Mouse (Mus musculus) midbrain, embryonic 13.5 days (tissue): ENCODE results near the gene Trp53. TPM values are rescaled to one million over a fixed set of nuclear protein-coding genes. Genes with fewer than 3 reads are reported as not detected.
"Not testable (repeated sequence)": the region's sequence is repeated elsewhere in the genome, so short reads cannot be mapped to it uniquely, and the experiment has no call there.

Experiments used
- ATAC-seq: fragments of 200-750 bp; cut with Nextera tagmentation; 2 replicates; pipeline ENCODE4 v1.8.0; 2017; ENCODE audit warnings: mild to moderate bottlenecking, moderate TSS enrichment, moderate library complexity
- H3K27ac ChIP-seq: fragments of 300-500 bp; sonication (generic); 2 replicates; pipeline ENCODE4 v1.5.1; 2015; ENCODE audit warnings: inconsistent platforms, mild to moderate bottlenecking, moderate library complexity
- H3K27me3 ChIP-seq: fragments of 300-500 bp; sonication (generic); 2 replicates; pipeline ENCODE4 v1.6.1; 2015; ENCODE audit warnings: mild to moderate bottlenecking, inconsistent platforms
- H3K36me3 ChIP-seq: fragments of 300-500 bp; sonication (generic); 2 replicates; pipeline ENCODE4 v1.6.1; 2015; ENCODE audit warnings: mild to moderate bottlenecking, inconsistent platforms
- H3K4me1 ChIP-seq: fragments of 300-500 bp; sonication (generic); replicated peaks from 2 replicates; pipeline ENCODE4 v1.6.1; 2015; ENCODE audit warnings: inconsistent platforms
- H3K4me2 ChIP-seq: fragments of 300-500 bp; sonication (generic); replicated peaks from 2 replicates; pipeline ENCODE4 v1.6.1; 2015; ENCODE audit warnings: moderate library complexity, mild to moderate bottlenecking, inconsistent platforms
- H3K4me3 ChIP-seq: fragments of 300-500 bp; sonication (generic); replicated peaks from 2 replicates; pipeline ENCODE4 v1.5.1; 2015; ENCODE audit warnings: mild to moderate bottlenecking, inconsistent platforms
- H3K9ac ChIP-seq: fragments of 300-500 bp; sonication (generic); replicated peaks from 2 replicates; pipeline ENCODE4 v1.6.1; 2015; ENCODE audit warnings: mild to moderate bottlenecking, inconsistent platforms
- H3K9me3 ChIP-seq: fragments of 300-500 bp; sonication (generic); 2 replicates; pipeline ENCODE4 v1.6.1; 2016; ENCODE audit warnings: mild to moderate bottlenecking, inconsistent platforms
- WGBS: fragments of 180-500 bp; shearing (Covaris S2); methylation state at CpG from one replicate; pipeline ENCODE4 v1.1.7; 2015; 5-methylcytosine and 5-hydroxymethylcytosine counted together
- polyA plus RNA-seq: library from polyadenylated mRNA; unstranded; fragments of >200 nt; fragmentation: Nextera tagmentation; extraction: Ambion mirVana; gene quantifications from 2 replicates; pipeline ENCODE4 v1.2.1, GENCODE M21; 2015

Trp53 gene
- polyA plus RNA-seq, 1 experiment from 2014 or later = 93.4 TPM

DNA sequence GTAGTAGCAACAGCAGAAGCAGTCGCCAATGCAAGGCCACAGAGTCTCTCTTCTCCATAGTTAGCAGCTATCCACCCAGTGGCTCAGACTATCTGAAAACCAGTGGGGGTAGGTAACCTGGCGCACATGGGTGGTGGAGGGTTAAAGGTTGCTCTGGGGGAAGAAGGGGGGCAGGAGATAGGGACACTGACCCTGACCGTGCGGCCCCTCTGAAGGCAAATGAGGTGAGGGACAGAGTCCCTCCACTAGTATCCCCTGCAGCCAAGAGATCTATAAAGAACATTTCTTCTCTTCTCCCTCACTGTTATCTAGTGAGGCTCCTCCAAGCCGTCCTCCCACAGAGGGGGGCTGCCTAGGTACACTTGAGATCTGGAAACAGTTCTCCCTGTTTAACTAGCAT is 37.6 kb downstream of the Trp53 start, which contains the start of gene Shbg:
TSS of gene Shbg (minus strand) at position 101 of the 400 bp plus-strand sequence.
- peak within 1 kb of the TSS; percentile 3 for H3K9ac ChIP-seq
- no peaks in the 10 kb centered on the region for H3K9me3 ChIP-seq
- H3K27me3 ChIP-seq = no peaks in the 10 kb centered on the region
- no peak for ATAC-seq
- H3K36me3 ChIP-seq = no peaks in the 10 kb centered on the region
- no peak within 1 kb of the TSS for H3K4me3 ChIP-seq
- peaks cover 18% of the 10 kb centered on the region for H3K4me1 ChIP-seq
- H3K4me2 ChIP-seq = no peak within 1 kb of the TSS
- H3K27ac ChIP-seq = no peak within 1 kb of the TSS
- 81% methylated on average over 5 of the region's 5 CpGs for WGBS

DNA sequence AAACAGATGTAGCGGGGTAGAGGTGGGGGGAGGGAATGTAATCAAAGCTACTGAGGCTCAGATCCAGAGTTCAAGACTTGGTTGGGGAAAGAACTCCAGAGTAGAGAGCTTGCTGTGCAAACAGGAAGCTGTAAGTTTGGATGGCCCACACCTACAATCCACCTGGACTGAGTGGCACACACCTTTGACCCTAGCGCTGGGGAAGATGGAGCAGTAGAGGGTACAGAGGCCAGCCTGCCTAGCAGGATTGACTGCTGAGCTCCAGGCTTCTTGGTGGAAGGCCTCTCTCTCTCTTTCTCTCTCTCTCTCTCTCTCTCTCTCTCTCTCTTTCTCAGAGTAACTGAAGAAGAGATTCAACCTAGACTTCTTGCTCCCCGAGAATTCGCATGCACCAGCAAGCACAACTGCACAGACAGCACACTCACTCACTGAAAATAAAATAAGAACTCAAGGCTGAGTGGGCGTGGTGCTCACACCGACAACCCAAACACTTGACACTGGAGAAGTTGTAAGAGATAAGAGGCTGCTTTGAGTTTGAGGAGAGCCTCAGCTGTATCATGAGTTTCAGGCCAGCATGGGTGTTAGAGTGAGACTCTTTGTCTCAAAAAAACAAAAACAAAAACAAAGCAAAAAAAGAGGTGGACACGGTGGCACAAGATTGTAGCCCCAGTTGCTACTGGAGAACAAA is 40.4 kb downstream of the Trp53 start:
- Histone ChIP-seq H3K36me3 (no peaks in the 10 kb centered on the region), H3K27ac (no peak overlapping the region), H3K4me1 (peaks cover 18% of the 10 kb centered on the region), H3K4me3 (no peak overlapping the region), H3K4me2 (no peak overlapping the region), H3K27me3 (no peaks in the 10 kb centered on the region), H3K9me3 (no peaks in the 10 kb centered on the region), H3K9ac (no peak overlapping the region)
- 80% methylated on average over 7 of the region's 7 CpGs for WGBS
- no peak for ATAC-seq

DNA sequence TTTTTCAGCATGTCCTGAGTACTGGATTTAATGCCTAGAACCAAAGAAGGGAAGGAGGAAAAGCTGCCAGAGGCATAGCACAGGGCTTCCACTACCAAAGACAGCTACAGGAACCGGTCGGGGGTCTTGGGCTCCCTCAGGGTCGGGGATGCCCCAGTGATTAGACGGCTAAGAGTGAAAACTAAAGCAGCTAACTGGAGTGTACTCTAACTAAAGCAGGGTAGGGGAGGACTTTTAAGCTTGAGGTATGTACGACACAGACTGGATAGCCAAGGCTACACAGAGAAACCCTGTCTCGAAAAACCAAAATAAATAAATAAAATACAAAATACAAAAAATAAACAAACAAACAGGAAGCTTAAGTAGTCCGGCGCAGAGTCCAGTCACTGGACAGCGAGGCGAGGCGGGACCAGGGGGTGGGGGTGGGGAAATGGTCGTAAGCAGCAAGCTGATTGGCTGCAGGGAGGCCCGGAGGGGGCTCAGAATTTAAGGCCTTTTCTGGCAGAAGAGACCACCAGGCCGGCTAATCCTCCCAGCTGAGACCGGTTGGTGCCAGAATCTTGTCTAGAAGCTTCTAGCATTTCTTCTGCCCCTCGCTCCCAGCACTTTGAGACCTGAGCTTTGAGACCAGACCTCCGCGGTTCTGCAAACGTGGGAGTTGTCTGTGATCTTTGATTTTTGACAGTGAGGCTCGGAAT is 41.6 kb downstream of the Trp53 start, which contains the start of gene Sat2:
TSS of gene Sat2 (plus strand) at position 454 of the 698 bp plus-strand sequence.
- Histone ChIP-seq H3K4me3 (peak within 1 kb of the TSS; percentile 51), H3K27me3 (no peaks in the 10 kb centered on the region), H3K9ac (peak within 1 kb of the TSS; percentile 73), H3K9me3 (no peaks in the 10 kb centered on the region), H3K36me3 (no peaks in the 10 kb centered on the region), H3K27ac (peak within 1 kb of the TSS; percentile 81), H3K4me2 (peak within 1 kb of the TSS; percentile 72), H3K4me1 (peaks cover 18% of the 10 kb centered on the region)
- WGBS = under 1% methylated on average over 20 of the region's 20 CpGs
- ATAC-seq = peak; percentile 88

DNA sequence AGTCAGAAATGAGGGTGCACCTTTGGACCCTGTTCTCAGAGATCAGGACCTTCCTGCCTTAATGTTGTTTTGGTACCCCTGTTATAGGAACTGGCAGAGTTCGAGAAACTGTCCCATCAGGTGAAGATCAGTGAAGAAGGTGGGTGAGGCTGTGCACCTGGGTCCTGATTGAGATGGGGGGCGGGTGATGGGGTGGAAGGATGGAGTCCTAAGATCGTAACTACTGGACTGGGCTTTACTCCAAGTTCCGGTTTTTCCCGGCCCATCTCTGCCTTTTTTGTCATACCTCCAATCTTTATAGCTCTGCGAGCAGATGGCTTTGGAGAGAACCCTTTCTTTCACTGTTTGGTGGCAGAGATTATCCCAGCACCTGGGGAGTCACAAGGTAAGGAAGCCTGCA is 42.2 kb downstream of the Trp53 start:
- peak overlapping the region; percentile 51 for H3K4me3 ChIP-seq
- no peaks in the 10 kb centered on the region for H3K9me3 ChIP-seq
- H3K36me3 ChIP-seq = no peaks in the 10 kb centered on the region
- H3K4me1 ChIP-seq = peaks cover 18% of the 10 kb centered on the region
- WGBS = 44% methylated on average over 6 of the region's 6 CpGs
- H3K4me2 ChIP-seq = peak overlapping the region; percentile 72
- no peaks in the 10 kb centered on the region for H3K27me3 ChIP-seq
- peak overlapping the region; percentile 81 for H3K27ac ChIP-seq
- H3K9ac ChIP-seq = peak overlapping the region; percentile 73
- ATAC-seq = peak; percentile 31

DNA sequence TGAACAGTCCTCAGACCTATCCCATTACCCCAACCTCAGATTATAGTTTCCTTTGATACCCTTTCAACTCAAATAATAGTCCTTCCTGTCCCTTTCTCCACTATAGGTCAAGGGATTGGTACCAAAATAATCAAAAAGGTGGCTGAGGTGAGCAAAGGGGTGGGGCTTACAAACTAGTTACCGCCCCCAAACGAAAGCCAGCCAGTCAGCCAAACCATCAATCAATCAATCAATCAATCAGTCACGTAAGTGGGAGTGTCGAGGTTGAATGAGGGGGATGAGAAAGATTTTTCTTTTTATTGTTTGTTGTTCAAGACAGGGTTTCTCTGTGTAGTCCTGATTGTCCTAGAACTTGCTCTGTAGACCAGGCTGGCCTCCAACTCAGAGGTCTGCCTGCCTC is 42.8 kb downstream of the Trp53 start:
- Histone ChIP-seq H3K4me1 (peaks cover 18% of the 10 kb centered on the region), H3K36me3 (no peaks in the 10 kb centered on the region), H3K9ac (peak overlapping the region; percentile 73), H3K27ac (no peak overlapping the region), H3K4me2 (peak overlapping the region; percentile 72), H3K27me3 (no peaks in the 10 kb centered on the region), H3K4me3 (peak overlapping the region; percentile 51; the same call in 1 of the 2 replicates), H3K9me3 (no peaks in the 10 kb centered on the region)
- ATAC-seq = no peak
- WGBS = 77% methylated on average over 4 of the region's 4 CpGs

DNA sequence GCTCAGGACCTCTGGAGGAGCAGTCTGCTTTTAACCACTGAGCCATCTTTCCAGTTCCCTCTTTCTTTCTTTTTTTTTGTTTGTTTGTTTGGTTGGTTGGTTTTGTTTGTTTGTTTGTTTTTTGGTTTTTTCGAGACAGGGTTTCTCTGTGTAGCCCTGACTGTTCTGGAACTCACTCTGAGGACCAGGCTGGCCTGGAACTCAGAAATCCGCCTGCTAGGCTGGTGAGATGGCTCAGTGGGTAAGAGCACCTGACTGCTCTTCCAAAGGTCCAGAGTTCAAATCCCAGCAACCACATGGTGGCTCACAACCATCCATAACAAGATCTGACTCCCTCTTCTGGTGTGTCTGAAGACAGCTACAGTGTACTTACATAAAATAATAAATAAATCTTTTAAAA is 44.2 kb downstream of the Trp53 start:
- H3K9me3 ChIP-seq, ATAC-seq, H3K9ac ChIP-seq, H3K4me2 ChIP-seq, H3K27ac ChIP-seq, H3K27me3 ChIP-seq, H3K36me3 ChIP-seq, H3K4me3 ChIP-seq: not testable (repeated sequence)
- 89% methylated on average over 2 of the region's 2 CpGs for WGBS
- peaks cover 18% of the 10 kb centered on the region for H3K4me1 ChIP-seq

DNA sequence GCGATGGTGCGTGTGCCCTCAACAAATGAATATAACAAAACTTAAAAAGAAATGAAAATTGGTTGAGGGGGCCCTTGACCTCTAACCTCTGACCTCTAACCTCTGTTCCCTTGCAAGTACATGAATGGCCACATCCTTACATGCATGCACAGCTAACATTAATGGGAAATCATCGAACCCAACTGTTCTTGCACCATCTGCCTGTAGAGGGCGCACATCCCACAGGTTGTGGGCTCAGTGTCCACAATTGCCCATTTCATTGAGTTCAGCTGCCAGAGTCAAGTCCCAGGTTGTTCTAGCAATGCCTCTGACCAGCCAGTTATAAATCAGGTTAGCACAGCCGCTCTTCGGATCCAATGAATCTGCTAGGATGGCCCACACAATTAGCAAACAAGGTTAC is 48.1 kb downstream of the Trp53 start:
- Histone ChIP-seq H3K4me1 (peaks cover 6% of the 10 kb centered on the region; the same call in 1 of the 2 replicates), H3K4me3 (no peak overlapping the region), H3K27me3 (no peaks in the 10 kb centered on the region), H3K9me3 (no peaks in the 10 kb centered on the region), H3K4me2 (no peak overlapping the region), H3K27ac (no peak overlapping the region), H3K9ac (no peak overlapping the region), H3K36me3 (no peaks in the 10 kb centered on the region)
- whole genome bisulfite sequencing = 37% methylated on average over 6 of the region's 6 CpGs
- no peak for ATAC-seq

DNA sequence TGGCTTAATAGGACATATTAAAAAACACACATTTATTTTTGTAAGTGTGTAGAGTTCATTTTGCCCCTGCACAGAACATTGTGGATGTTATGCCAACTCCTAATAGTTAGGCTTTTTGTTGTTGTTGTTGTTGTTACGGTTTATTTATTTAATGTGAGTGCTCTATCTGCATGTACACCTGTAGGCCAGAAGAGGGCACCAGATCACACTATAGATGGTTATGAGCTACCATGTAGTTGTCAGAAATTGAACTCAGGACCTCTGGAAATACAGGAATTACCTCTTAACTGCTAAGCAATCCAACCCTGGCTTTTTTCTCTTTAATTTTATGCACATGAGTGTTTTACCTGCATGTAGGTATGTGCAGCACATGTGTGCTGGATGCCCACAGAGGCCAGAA is 49.6 kb downstream of the Trp53 start:
- WGBS = 63% methylated on average over 1 of the region's 1 CpGs

DNA sequence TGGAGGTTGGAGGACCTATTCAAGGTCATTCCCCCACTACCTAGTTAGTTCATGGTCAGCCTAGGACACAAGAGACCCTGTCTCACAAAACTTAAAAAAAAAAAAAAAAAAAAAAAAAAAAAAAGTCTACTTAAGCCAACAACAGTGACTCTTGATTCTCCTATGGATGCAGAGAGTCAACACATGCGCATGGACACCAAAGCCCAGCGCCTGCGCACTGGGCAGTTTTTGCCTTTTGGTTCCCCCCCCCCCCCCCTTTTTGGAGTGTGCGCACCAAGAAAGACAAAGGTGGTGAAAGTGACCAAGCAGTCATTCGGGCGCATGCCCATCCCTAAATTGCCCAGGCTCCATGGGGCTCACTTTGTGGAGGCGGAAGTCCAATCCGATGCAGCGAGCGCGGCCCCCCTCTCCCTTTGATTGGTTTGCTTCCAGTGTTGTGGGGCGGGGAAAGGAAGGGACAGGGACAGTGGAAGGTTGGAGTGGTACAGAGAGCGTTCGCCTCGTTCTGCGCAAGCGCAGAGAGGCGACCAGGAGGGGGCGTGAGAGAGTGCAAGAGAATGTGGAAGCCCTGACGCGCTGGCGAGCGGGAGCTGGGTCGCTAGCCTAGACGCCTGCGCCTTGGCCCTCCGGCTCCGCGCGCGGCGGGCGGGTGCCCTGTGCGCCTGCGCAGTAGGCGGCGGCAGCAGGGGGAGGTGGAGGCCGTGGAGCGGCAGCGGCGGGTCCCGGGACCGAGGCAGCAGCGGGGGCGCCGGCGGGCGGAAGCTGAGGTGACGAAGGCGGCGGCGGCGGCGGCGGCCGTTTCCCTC is 52.3 kb downstream of the Trp53 start, which contains the start of gene Fxr2:
TSS of gene Fxr2 (plus strand) at position 707 of the 806 bp plus-strand sequence.
- H3K4me3 ChIP-seq = peak within 1 kb of the TSS; percentile 99
- H3K36me3 ChIP-seq = peaks cover 4% of the 10 kb centered on the region
- peak within 1 kb of the TSS; percentile 86 for H3K4me2 ChIP-seq
- H3K9me3 ChIP-seq = no peaks in the 10 kb centered on the region
- H3K4me1 ChIP-seq = peaks cover 38% of the 10 kb centered on the region
- ATAC-seq = peak; percentile 99
- WGBS = under 1% methylated on average over 31 of the region's 56 CpGs
- peak within 1 kb of the TSS; percentile 96 for H3K27ac ChIP-seq
- peak within 1 kb of the TSS; percentile 99 for H3K9ac ChIP-seq
- no peaks in the 10 kb centered on the region for H3K27me3 ChIP-seq

More for the DNA sequence above, 49.6 kb downstream of the Trp53 start:
- Histone ChIP-seq H3K36me3 (no peaks in the 10 kb centered on the region), H3K9ac (no peak overlapping the region), H3K4me2 (no peak overlapping the region), H3K9me3 (no peaks in the 10 kb centered on the region), H3K4me3 (no peak overlapping the region), H3K27ac (no peak overlapping the region), H3K4me1 (peaks cover 17% of the 10 kb centered on the region), H3K27me3 (no peaks in the 10 kb centered on the region)
- no peak for ATAC-seq

DNA sequence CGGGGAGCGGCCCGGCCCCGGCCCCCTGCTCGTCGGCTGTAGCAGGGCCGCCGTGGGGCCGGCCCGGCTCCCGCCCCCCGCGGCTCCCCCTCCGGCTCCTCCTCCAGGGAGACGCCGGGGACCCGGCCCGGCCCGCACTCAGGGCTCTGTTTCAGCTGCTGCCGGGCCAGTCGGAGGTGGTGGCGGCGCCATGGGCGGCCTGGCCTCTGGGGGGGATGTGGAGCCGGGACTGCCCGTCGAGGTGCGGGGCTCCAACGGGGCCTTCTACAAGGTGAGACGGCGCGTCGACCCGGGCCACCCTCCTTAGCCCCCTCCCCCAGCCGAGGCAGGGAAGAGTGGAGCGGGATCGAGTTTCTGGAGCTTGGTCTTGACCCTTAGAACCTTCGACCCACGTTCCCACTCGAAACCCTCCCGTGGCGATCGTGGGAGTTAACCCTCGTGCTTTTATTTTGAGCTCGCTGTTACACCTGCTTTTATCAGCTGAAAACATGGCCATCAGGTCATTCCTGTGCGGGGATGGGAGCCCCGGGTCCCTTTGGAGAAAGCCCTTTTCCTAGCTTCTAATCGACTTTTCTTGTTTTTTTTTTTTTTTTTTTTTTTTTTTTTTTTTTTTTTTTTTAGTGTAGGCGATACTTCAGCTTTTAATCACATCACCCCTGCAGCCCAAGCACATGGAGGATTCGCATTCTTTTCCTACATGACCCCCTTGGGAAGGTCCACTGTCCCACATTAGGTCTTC is 53.1 kb downstream of the Trp53 start:
- H3K9me3 ChIP-seq = no peaks in the 10 kb centered on the region
- peak overlapping the region; percentile 96 for H3K27ac ChIP-seq
- H3K36me3 ChIP-seq = peaks cover 7% of the 10 kb centered on the region
- peak overlapping the region; percentile 86 for H3K4me2 ChIP-seq
- under 1% methylated on average over 50 of the region's 50 CpGs for WGBS
- H3K9ac ChIP-seq = peak overlapping the region; percentile 99
- peak overlapping the region; percentile 99 for H3K4me3 ChIP-seq
- ATAC-seq = peak; percentile 68
- H3K27me3 ChIP-seq = no peaks in the 10 kb centered on the region
- peaks cover 38% of the 10 kb centered on the region for H3K4me1 ChIP-seq

DNA sequence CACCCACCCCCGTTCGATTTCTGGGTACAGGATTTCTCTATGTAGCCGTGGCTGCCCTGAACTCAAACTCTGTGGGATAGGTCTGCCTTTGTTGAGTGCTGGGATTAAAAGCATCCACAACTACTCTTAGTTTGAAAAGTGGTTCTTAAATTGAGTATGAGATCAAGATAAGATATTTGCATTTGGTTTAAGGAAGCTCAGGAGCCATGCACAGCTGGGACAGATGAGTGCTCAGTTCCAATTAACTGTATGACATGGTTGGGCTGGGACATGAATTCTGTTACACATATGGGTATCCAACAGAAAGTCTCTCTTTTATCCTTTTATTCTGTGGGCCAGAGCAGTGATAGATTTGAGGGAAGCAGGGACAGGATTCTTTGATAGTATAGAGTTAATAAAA is 55.3 kb downstream of the Trp53 start:
- H3K9ac ChIP-seq = no peak overlapping the region
- 88% methylated on average over 3 of the region's 3 CpGs for WGBS
- no peak for ATAC-seq

More for the DNA sequence above, 55.3 kb downstream of the Trp53 start:
- peaks cover 38% of the 10 kb centered on the region for H3K4me1 ChIP-seq
- H3K27me3 ChIP-seq = no peaks in the 10 kb centered on the region
- peaks cover 21% of the 10 kb centered on the region for H3K36me3 ChIP-seq
- H3K27ac ChIP-seq = no peak overlapping the region
- peak overlapping the region; percentile 99; the same call in 1 of the 2 replicates for H3K4me3 ChIP-seq
- H3K4me2 ChIP-seq = 0 out of 2 replicates have a peak overlapping the region, but pooled peaks have one; percentile 21
- H3K9me3 ChIP-seq = no peaks in the 10 kb centered on the region
